Mouse (Mus musculus) cerebellum, adult 2 months (tissue): ENCODE results near the gene Ropn1l. TPM values are rescaled to one million over a fixed set of nuclear protein-coding genes. Genes with fewer than 3 reads are reported as not detected.

Experiments used
- DNase-seq, 2 experiments: peaks; one replicate each; pipeline ENCODE4 v3.0.0; 2021
- H3K27ac ChIP-seq: fragments of 200-500 bp; 2 replicates; pipeline ENCODE4 v1.5.1; 2012; ENCODE audit warnings: low read length, control low read depth, inconsistent platforms; ENCODE audit not compliant: insufficient read depth
- H3K27me3 ChIP-seq: fragments of 200-500 bp; 2 replicates; pipeline ENCODE4 v1.6.1; 2012; ENCODE audit warnings: inconsistent platforms, mild to moderate bottlenecking, low read length, moderate library complexity; ENCODE audit not compliant: control insufficient read depth, insufficient read depth
- H3K4me1 ChIP-seq: fragments of 200-500 bp; 2 replicates; pipeline ENCODE4 v1.6.1; 2011; ENCODE audit warnings: low read length; ENCODE audit not compliant: control insufficient read depth, insufficient read depth
- H3K4me3 ChIP-seq: fragments of 200-500 bp; replicated peaks from 2 replicates; pipeline ENCODE3; 2011; ENCODE audit warnings: mild to moderate bottlenecking, low read depth, low read length, control low read depth; ENCODE audit not compliant: insufficient read depth
- CTCF ChIP-seq: fragments of 200-500 bp; IDR thresholded peaks from 2 replicates; pipeline ENCODE4 v1.5.1; 2011; ENCODE audit warnings: low read depth, mild to moderate bottlenecking, control low read depth, low read length, moderate library complexity, borderline replicate concordance; ENCODE audit not compliant: insufficient read depth
- POLR2A ChIP-seq: fragments of 200-500 bp; IDR thresholded peaks from 2 replicates; pipeline ENCODE4 v1.6.1; 2011; ENCODE audit warnings: low read length, control low read depth, borderline replicate concordance; ENCODE audit not compliant: insufficient read depth
- WGBS: fragments of 180-500 bp; shearing (Covaris S2); methylation state at CpG from one replicate; pipeline ENCODE4 v1.1.7; 2018; 5-methylcytosine and 5-hydroxymethylcytosine counted together
- polyA plus RNA-seq: library from polyadenylated mRNA; depleted of rRNA; stranded (reverse); fragments of >200 nt; gene quantifications from 2 replicates; pipeline ENCODE4 v1.2.3, GENCODE M21; 2012

Ropn1l gene
- polyA plus RNA-seq, 1 experiment, result 1.3 TPM

GRCm38 (mm10) chr15:31402200-31402892, 51.2 kb downstream of the Ropn1l start:
- no peak overlapping the region for H3K27ac ChIP-seq
- no peak for TF ChIP-seq POLR2A
- no peak for TF ChIP-seq CTCF
- 84% methylated on average over 12 of the region's 12 CpGs for WGBS

GRCm38 (mm10) chr15:31400974-31401373, 52.6 kb downstream of the Ropn1l start:
- DNase-seq, result no peak
- no peak overlapping the region for H3K27ac ChIP-seq
- TF ChIP-seq POLR2A (no peak), CTCF (no peak)
- no peaks in the 10 kb centered on the region for H3K27me3 ChIP-seq
- H3K4me3 ChIP-seq, result no peak overlapping the region
- H3K4me1 ChIP-seq, result no peaks in the 10 kb centered on the region
- WGBS, result 40% methylated on average over 3 of the region's 3 CpGs

More at GRCm38 (mm10) chr15:31402200-31402892, 51.2 kb downstream of the Ropn1l start:
- Histone ChIP-seq H3K4me1 (no peaks in the 10 kb centered on the region), H3K27me3 (no peaks in the 10 kb centered on the region), H3K4me3 (no peak overlapping the region)
- DNase-seq, result no peak

GRCm38 (mm10) chr15:31398769-31399168, 54.8 kb downstream of the Ropn1l start:
- no peak for DNase-seq
- H3K4me3 ChIP-seq, result no peak overlapping the region
- 95% methylated on average over 13 of the region's 13 CpGs for WGBS
- no peak for TF ChIP-seq POLR2A
- no peak for TF ChIP-seq CTCF
- H3K27ac ChIP-seq, result no peak overlapping the region
- H3K27me3 ChIP-seq, result no peaks in the 10 kb centered on the region
- no peaks in the 10 kb centered on the region; the same call in 1 of the 2 replicates for H3K4me1 ChIP-seq

GRCm38 (mm10) chr15:31397379-31397778, 56.2 kb downstream of the Ropn1l start:
- Histone ChIP-seq H3K27ac (no peak overlapping the region), H3K4me1 (no peaks in the 10 kb centered on the region; the same call in none of the 2 replicates), H3K4me3 (no peak overlapping the region), H3K27me3 (no peaks in the 10 kb centered on the region)
- no peak for TF ChIP-seq POLR2A
- TF ChIP-seq CTCF, result no peak
- no peak for DNase-seq
- 83% methylated on average over 3 of the region's 3 CpGs for WGBS

GRCm38 (mm10) chr15:31396755-31397154, 56.8 kb downstream of the Ropn1l start:
- no peak overlapping the region for H3K4me3 ChIP-seq
- 53% methylated on average over 5 of the region's 5 CpGs for WGBS
- no peaks in the 10 kb centered on the region for H3K27me3 ChIP-seq
- TF ChIP-seq POLR2A, result no peak
- TF ChIP-seq CTCF, result no peak
- no peaks in the 10 kb centered on the region; the same call in none of the 2 replicates for H3K4me1 ChIP-seq
- no peak for DNase-seq
- H3K27ac ChIP-seq, result no peak overlapping the region

- H3K4me1 ChIP-seq, result no peaks in the 10 kb centered on the region; the same call in none of the 2 replicates
- TF ChIP-seq POLR2A (no peak), CTCF (no peak)
- DNase-seq, result no peak
- H3K27ac ChIP-seq, result no peak overlapping the region
- 90% methylated on average over 4 of the region's 4 CpGs for WGBS
- no peaks in the 10 kb centered on the region for H3K27me3 ChIP-seq
- H3K4me3 ChIP-seq, result no peak overlapping the region
These were observed 57.6 kb downstream of the Ropn1l start for GRCm38 (mm10) chr15:31395986-31396385.

GRCm38 (mm10) chr15:31393402-31393801, 60.1 kb downstream of the Ropn1l start:
- peak in 1 of 2 experiments; percentile 14 for DNase-seq
- Histone ChIP-seq H3K27ac (no peak overlapping the region), H3K4me1 (no peaks in the 10 kb centered on the region; the same call in none of the 2 replicates), H3K27me3 (no peaks in the 10 kb centered on the region), H3K4me3 (no peak overlapping the region)
- TF ChIP-seq POLR2A (no peak), CTCF (no peak)
- WGBS, result 82% methylated on average over 6 of the region's 6 CpGs

- DNase-seq, result no peak
- WGBS, result 78% methylated on average over 7 of the region's 7 CpGs
- no peaks in the 10 kb centered on the region for H3K27me3 ChIP-seq
- no peak for TF ChIP-seq CTCF
- no peak for TF ChIP-seq POLR2A
- no peak overlapping the region for H3K27ac ChIP-seq
- H3K4me1 ChIP-seq, result no peaks in the 10 kb centered on the region; the same call in none of the 2 replicates
- no peak overlapping the region for H3K4me3 ChIP-seq
These were observed 60.8 kb downstream of the Ropn1l start for GRCm38 (mm10) chr15:31392705-31393104.
